Mouse (Mus musculus): ENCODE data around the gene Ptcd1.
A peak's percentile ranks its signal among the peaks of the same experiment; 100 is the strongest.
"Not testable (repeated sequence)": the region's sequence is repeated elsewhere in the genome, so short reads cannot be mapped to it uniquely, and the experiment has no call there.

Gene Ptcd1

DNA sequence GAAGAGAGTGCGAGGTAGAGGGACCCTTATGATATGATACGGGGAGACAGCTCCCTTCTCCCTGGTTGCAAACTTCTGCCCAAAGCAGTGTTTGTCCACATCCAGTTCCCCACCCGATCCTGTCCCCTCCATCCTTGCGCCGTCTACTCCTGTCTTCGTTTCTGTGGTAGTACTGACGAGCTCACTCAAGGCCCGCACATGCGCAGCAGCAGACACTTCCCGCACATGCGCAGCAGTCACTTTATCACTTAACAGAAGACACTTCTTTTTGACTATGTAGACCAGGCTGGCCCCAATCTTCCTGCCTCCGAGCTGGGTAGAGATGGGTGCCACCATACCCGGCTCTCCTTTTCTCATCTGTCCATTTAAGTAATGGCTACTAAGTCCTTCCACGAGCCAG, 5.5 kb downstream of the Ptcd1 start:
- DNase-seq = no peak

DNA sequence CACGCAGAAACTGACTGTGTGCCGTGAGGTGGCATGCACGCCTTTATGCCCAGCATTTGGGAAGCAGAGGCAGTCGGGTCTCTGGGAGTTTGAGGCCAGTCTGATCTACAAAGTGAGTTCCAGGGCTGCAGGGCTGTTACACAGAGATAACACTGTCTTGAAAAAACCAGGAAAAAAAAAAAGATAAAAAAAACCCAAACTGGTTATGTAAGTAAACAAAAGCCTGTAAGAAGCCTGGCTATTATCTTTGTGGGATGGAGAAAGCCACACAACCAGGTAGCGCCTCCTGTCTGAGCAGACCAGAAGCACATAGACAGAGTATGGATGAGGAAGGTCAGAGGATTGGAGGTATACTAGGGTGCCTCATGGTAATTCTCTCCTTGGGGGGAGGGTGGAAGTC, 14.2 kb downstream of the Ptcd1 start:
- DNase-seq = no peak

DNA sequence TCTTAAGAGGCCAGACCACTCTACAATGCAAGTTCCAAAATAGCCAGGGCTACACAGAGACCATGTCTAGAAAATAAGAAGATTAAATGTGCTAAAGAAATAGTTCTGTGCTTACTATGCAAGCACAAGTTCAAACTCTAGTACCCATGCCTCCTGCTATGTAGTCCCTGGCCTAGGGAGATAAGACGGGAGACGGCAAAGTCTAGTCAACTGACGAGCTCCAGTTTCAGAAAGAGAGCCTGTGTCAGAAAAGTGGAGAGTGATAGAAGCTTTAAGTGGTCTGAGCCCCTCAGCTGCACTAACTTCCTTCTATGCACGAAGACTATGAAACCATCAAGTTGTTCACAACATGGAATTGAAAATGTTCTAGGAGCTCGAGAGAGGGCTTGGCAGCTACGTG, 17.6 kb downstream of the Ptcd1 start:
- no peak for DNase-seq

GRCm38 (mm10) chr5:145147748-145148147, 19.2 kb downstream of the Ptcd1 start:
- DNase-seq = peak; percentile 44

DNA sequence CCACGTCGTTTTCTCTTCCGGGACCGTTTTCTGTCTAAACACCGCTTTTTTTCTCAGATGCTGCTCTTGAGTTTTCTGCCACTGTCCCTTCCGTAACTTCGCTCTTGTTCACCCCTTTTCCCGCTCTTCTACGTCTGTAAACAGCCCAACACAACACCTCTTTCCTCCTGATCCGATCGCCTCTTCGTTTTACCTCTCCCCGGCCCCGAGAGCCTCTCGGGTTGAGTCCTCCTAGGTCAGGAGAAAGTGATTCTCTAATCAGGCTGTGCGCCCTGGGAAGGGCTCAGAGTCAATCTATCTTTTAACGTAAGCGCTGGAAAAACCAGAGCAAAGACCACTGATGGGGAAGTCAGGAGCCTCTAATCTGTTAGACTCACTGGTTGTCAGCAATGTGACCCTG, 26.3 kb downstream of the Ptcd1 start:
- DNase-seq = no peak

- DNase-seq = peak; percentile 95
Observed at GRCm38 (mm10) chr5:145139571-145140519, 27.1 kb downstream of the Ptcd1 start, which contains the start of the genes Pdap1 and Bud31. Pdap1 (minus strand) TSS chr5:145140238. Bud31 (plus strand) TSS chr5:145140362.

DNA sequence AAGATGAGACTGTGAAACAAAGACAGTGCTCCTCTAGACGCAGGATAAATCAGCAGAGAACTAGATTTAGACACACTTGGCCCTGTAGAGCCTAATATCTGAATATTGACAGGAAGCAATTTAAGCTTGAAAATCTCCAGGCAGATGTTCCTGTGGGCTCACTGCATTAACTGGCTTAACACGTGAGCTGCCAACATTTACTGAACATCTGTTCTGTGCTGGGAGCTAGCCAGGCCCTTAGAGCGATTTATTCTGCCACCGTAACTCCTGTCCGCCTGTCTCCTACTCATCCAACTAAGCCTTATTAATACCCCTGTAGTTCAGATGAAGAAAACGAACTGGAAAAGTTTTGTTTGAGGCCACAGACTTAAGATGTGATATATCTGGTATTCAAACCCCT, 28.1 kb downstream of the Ptcd1 start:
- no peak for DNase-seq

GRCm38 (mm10) chr5:145133275-145133674, 33.6 kb downstream of the Ptcd1 start:
- DNase-seq = not testable (repeated sequence)

GRCm38 (mm10) chr5:145130995-145131394, 35.9 kb downstream of the Ptcd1 start:
- DNase-seq = no peak

DNA sequence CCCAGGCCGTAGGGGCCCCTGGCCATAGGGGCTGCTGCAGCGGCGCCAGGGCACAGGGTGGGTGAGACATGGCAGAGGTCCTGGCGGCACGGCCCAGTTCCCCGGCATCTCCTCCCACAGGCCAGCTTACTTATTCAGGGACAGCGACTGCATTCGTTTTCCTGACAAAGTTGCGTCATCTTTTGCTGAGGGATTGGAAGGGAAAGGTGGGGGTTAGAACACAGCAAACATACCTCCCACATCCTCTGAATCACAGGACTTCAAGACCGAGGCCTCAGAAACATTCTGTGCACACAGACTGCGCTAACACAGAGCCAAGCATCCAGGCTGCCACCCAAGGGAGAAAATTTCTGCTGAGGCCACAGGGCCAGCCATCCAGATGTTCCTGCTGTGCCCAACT, 36.7 kb downstream of the Ptcd1 start:
- no peak for DNase-seq

GRCm38 (mm10) chr5:145129773-145130172, 37.1 kb downstream of the Ptcd1 start:
- DNase-seq = not testable (repeated sequence)

DNA sequence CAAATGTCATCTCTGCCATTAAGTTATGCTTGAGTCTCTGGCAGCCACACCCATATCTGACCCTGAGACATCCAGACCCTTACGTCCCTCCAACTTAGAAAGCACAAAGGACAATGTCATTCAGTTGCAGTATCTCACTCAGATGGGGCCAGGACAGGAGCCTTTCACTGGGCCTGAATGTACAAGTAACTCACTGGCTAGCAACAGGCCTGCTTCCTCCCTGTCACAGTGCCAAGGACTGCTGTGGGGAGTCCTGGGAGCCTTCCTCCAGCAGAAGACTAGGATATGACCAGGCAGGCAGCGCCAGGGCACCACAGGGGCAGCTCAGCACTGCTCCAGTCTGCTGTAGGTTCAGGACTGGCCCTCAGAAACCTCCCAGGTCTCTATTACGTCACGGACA, 37.8 kb downstream of the Ptcd1 start:
- no peak for DNase-seq

DNA sequence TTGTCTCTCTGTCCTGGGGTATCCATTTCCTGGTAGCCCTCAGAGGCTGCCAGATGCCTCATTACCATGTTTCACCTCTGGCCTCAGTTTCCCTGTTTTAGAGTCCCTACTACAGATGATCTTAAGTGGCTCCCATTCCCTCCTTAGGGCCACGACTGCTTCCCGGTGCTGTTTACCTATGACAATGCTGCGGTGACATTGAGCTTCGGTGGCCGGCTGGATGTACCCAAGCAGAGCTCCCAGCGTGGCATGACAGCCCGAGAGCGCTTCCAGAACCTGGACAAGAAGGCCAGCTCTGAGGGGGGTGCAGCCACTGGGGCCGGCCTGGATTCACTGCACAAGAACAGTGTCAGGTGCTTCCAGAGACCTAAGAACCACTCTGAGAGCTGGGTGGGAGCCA, 40.3 kb downstream of the Ptcd1 start:
- DNase-seq = no peak

GRCm38 (mm10) chr5:145123396-145123795, 43.5 kb downstream of the Ptcd1 start:
- DNase-seq = no peak

DNA sequence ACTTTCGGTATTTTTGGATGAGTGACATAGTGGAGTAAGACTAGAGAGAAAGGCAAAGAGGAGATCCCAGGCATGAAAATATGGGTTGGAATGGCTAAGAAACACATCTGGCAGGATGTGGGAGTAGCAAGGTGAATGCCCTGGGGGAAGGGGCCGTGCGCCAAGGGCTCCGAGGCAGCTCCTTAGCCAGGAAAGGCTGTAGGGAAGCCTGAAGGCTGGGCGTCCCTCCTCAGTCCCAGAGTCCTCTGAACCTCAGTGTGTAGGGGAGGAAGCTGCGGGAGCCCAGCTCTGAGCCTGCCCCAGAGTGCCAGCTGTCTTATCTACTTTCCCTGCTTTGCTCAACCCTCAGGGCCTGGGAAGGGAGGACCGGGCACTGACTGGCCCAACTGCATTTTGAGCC, 46.0 kb downstream of the Ptcd1 start:
- DNase-seq = no peak

- no peak for DNase-seq
Observed at GRCm38 (mm10) chr5:145119385-145119784, 47.5 kb downstream of the Ptcd1 start.

DNA sequence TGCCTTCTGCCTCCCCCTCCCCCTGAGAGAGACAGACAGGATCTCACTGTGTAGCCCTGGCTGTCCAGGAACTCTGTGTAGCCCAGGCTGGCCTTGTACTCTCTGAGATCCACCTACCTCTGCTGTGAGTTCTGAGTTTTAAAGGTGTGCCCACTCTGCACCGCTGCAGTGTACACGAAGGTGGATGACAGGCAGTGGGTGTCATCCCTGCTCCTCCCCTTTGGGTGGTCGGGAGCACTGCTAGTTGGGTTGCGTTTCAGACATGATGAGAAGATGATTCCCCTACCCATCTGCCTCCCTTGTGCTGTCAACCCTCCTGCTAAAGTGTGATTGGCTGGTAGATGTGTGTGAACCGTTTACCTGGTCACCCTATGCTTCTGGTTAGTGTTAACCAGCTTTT, 48.4 kb downstream of the Ptcd1 start:
- DNase-seq = no peak

GRCm38 (mm10) chr5:145118005-145118404, 48.9 kb downstream of the Ptcd1 start:
- DNase-seq = peak; percentile 30

- peak; percentile 67 for DNase-seq
Observed at GRCm38 (mm10) chr5:145116916-145117315, 50.0 kb downstream of the Ptcd1 start.

DNA sequence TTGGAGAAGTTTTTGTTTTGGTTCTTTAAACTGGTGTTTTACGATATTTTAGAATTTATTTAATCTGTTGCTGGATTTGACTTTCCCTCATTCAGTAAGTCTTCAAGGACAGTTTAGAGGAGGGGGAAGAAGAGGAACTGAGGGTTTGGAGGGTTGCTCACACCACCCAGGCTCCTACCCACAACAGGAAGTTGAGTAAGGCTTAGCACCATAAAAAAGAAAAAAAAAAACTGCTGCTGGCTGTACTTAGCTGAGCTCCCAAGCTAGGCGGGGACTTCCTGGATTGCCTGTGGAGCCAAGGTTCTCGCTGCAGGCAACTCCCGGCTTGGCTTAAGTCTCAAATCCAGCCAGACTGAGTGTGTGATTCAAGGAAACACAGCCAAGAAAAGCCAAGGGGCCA, 50.6 kb downstream of the Ptcd1 start:
- peak; percentile 85 for DNase-seq

- DNase-seq = no peak
Observed at GRCm38 (mm10) chr5:145115736-145116135, 51.2 kb downstream of the Ptcd1 start.

- peak; percentile 76 for DNase-seq
Observed at GRCm38 (mm10) chr5:145114606-145115473, 52.1 kb downstream of the Ptcd1 start.

DNA sequence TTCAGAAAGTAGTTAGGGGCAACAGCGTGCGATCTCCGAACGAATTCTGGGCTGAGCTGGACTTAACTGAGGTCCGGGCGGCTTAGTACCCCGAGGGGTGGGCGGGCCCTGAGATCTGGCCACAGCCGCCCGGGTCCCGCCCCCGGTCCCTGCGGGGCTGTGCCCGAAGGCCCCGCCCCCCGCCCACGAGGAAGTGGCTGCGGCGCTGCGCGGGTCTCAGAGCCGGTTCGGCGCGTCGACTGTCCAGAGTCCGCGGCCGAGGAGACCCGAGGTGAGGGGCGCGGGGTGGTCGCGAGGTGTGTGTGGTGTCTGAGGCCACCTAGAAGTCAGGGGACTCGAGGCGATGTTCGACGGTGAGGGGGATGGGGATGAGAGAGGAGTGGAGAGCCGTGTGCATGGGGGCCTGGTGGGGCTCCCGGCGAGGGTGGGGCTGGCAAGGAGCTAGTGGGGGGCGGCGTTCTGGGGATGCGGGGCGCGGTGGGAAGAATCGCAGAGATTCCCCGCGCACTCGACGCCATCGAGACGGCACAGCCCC, 52.8 kb downstream of the Ptcd1 start, which contains the start of gene Arpc1b:
Gene Arpc1b, plus strand, starts transcription at position 145 of the 535 bp plus-strand sequence.
- peak; percentile 88 for DNase-seq

All from kidney, postnatal 14 days (tissue).